Mouse (Mus musculus) limb, embryonic 11.5 days (tissue): ENCODE measurements at regions not wholly inside any gene's neighbourhood (a gene's known extent, or its start where the extent isn't known, plus 50 kb on each side); places are given as distances from the start of the nearest gene placed in this dataset.

Experiments used
- ATAC-seq: fragments of 200-750 bp; cut with Nextera tagmentation; 2 replicates; pipeline ENCODE4 v1.8.0; 2017; ENCODE audit warnings: low read depth; ENCODE audit not compliant: insufficient number of reproducible peaks, low FRiP score, low TSS enrichment
- DNase-seq: peaks from one replicate; pipeline ENCODE4 v3.0.0-alpha.2; 2015; ENCODE audit warnings: low spot score
- H3K27ac ChIP-seq: fragments of 300-500 bp; sonication (generic); replicated peaks from 2 replicates; pipeline ENCODE4 v1.5.1; 2014; ENCODE audit warnings: low read depth, mild to moderate bottlenecking, low read length
- H3K27me3 ChIP-seq: fragments of 300-500 bp; sonication (generic); 2 replicates; pipeline ENCODE4 v1.6.1; 2014; ENCODE audit warnings: mild to moderate bottlenecking, low read length, mixed read lengths; ENCODE audit not compliant: control insufficient read depth, insufficient read depth
- H3K36me3 ChIP-seq: fragments of 300-500 bp; sonication (generic); 2 replicates; pipeline ENCODE4 v1.6.1; 2014; ENCODE audit warnings: mild to moderate bottlenecking, low read length, moderate library complexity, mixed read lengths; ENCODE audit not compliant: control insufficient read depth, insufficient read depth
- H3K4me1 ChIP-seq: fragments of 300-500 bp; sonication (generic); 2 replicates; pipeline ENCODE4 v1.6.1; 2014; ENCODE audit warnings: low read length, mixed read lengths; ENCODE audit not compliant: control insufficient read depth, insufficient read depth
- H3K4me2 ChIP-seq: fragments of 300-500 bp; sonication (generic); 2 replicates; pipeline ENCODE4 v1.6.1; 2014; ENCODE audit warnings: low read depth, mild to moderate bottlenecking, moderate library complexity; ENCODE audit not compliant: severe bottlenecking
- H3K4me3 ChIP-seq: fragments of 300-500 bp; sonication (generic); 2 replicates; pipeline ENCODE4 v1.5.1; 2014; ENCODE audit warnings: low read depth, low read length
- H3K9ac ChIP-seq: fragments of 300-500 bp; sonication (generic); 2 replicates; pipeline ENCODE4 v1.6.1; 2014; ENCODE audit warnings: mild to moderate bottlenecking, low read length
- H3K9me3 ChIP-seq: fragments of 300-500 bp; sonication (generic); 2 replicates; pipeline ENCODE4 v1.6.1; 2016; ENCODE audit warnings: low read length; ENCODE audit not compliant: control insufficient read depth
- WGBS: fragments of 180-500 bp; shearing (Covaris S2); extraction: QIAGEN DNeasy Blood & Tissue Kit; methylation state at CpG from one replicate; pipeline ENCODE4 v1.1.7; 2014; 5-methylcytosine and 5-hydroxymethylcytosine counted together

- H3K9ac ChIP-seq: no peak overlapping the region
- H3K4me2 ChIP-seq: no peak overlapping the region
- 39% methylated on average over 3 of the region's 3 CpGs for WGBS
- DNase-seq (no peak), ATAC-seq (no peak)
- no peaks in the 10 kb centered on the region for H3K9me3 ChIP-seq
- no peak overlapping the region for H3K27ac ChIP-seq
- H3K36me3 ChIP-seq: no peaks in the 10 kb centered on the region
- no peak overlapping the region for H3K4me3 ChIP-seq
- H3K27me3 ChIP-seq: no peaks in the 10 kb centered on the region
- H3K4me1 ChIP-seq: peaks cover 7% of the 10 kb centered on the region; the same call in 1 of the 2 replicates
Observed at GRCm38 (mm10) chr7:70972023-70972400, 379.3 kb downstream of the Gm10295 start.

- Histone ChIP-seq H3K36me3 (no peaks in the 10 kb centered on the region), H3K9ac (no peak overlapping the region), H3K27me3 (no peaks in the 10 kb centered on the region), H3K4me2 (no peak overlapping the region), H3K27ac (no peak overlapping the region), H3K4me3 (no peak overlapping the region), H3K4me1 (peaks cover 7% of the 10 kb centered on the region; the same call in 1 of the 2 replicates), H3K9me3 (no peaks in the 10 kb centered on the region)
- DNase-seq (peak; percentile 33), ATAC-seq (no peak)
- WGBS: 22% methylated on average over 6 of the region's 6 CpGs
Observed at GRCm38 (mm10) chr7:70971323-70972022, 379.8 kb downstream of the Gm10295 start.

GRCm38 (mm10) chr7:70952318-70952959, 398.8 kb downstream of the Gm10295 start:
- Histone ChIP-seq H3K4me2 (no peak overlapping the region), H3K27ac (no peak overlapping the region), H3K27me3 (no peaks in the 10 kb centered on the region), H3K9ac (no peak overlapping the region), H3K9me3 (no peaks in the 10 kb centered on the region), H3K36me3 (no peaks in the 10 kb centered on the region), H3K4me1 (no peaks in the 10 kb centered on the region), H3K4me3 (no peak overlapping the region)
- ATAC-seq: no peak
- DNase-seq: no peak
- WGBS: 74% methylated on average over 4 of the region's 4 CpGs

GRCm38 (mm10) chr7:70948281-70948680, 403.0 kb downstream of the Gm10295 start:
- H3K27ac ChIP-seq: no peak overlapping the region
- ATAC-seq: no peak
- no peaks in the 10 kb centered on the region for H3K9me3 ChIP-seq
- no peak for DNase-seq
- H3K4me3 ChIP-seq: no peak overlapping the region
- no peak overlapping the region for H3K9ac ChIP-seq
- H3K4me1 ChIP-seq: no peaks in the 10 kb centered on the region
- 76% methylated on average over 5 of the region's 5 CpGs for WGBS
- H3K4me2 ChIP-seq: no peak overlapping the region
- H3K27me3 ChIP-seq: no peaks in the 10 kb centered on the region
- no peaks in the 10 kb centered on the region for H3K36me3 ChIP-seq

GRCm38 (mm10) chr7:70946260-70946659, 405.0 kb downstream of the Gm10295 start:
- no peak for DNase-seq
- no peak overlapping the region for H3K27ac ChIP-seq
- no peak for ATAC-seq
- no peaks in the 10 kb centered on the region for H3K4me1 ChIP-seq
- H3K4me3 ChIP-seq: no peak overlapping the region
- no peaks in the 10 kb centered on the region for H3K27me3 ChIP-seq
- WGBS: 82% methylated on average over 2 of the region's 2 CpGs
- no peaks in the 10 kb centered on the region for H3K36me3 ChIP-seq
- H3K4me2 ChIP-seq: no peak overlapping the region
- no peaks in the 10 kb centered on the region for H3K9me3 ChIP-seq
- H3K9ac ChIP-seq: no peak overlapping the region

- no peak for ATAC-seq
- Histone ChIP-seq H3K27me3 (0 out of 2 replicates have a peak, but pooled peaks cover 2% of the 10 kb centered on the region), H3K36me3 (no peaks in the 10 kb centered on the region), H3K9me3 (no peaks in the 10 kb centered on the region), H3K4me2 (no peak overlapping the region), H3K27ac (no peak overlapping the region), H3K4me1 (no peaks in the 10 kb centered on the region), H3K9ac (no peak overlapping the region), H3K4me3 (no peak overlapping the region)
- DNase-seq: no peak
- WGBS: 9% methylated on average over 6 of the region's 6 CpGs
Observed at GRCm38 (mm10) chr7:70930911-70931310, 420.4 kb downstream of the Gm10295 start.

- Histone ChIP-seq H3K36me3 (no peaks in the 10 kb centered on the region), H3K27ac (no peak overlapping the region), H3K9ac (no peak overlapping the region), H3K4me1 (no peaks in the 10 kb centered on the region), H3K27me3 (0 out of 2 replicates have a peak, but pooled peaks cover 2% of the 10 kb centered on the region), H3K4me2 (no peak overlapping the region), H3K9me3 (no peaks in the 10 kb centered on the region), H3K4me3 (no peak overlapping the region)
- ATAC-seq: no peak
- 56% methylated on average over 11 of the region's 11 CpGs for WGBS
- DNase-seq: no peak
Observed at GRCm38 (mm10) chr7:70929935-70930334, 421.4 kb downstream of the Gm10295 start.

- Histone ChIP-seq H3K4me3 (no peak overlapping the region), H3K36me3 (no peaks in the 10 kb centered on the region), H3K4me2 (no peak overlapping the region), H3K9me3 (no peaks in the 10 kb centered on the region), H3K27ac (no peak overlapping the region), H3K9ac (no peak overlapping the region), H3K27me3 (0 out of 2 replicates have a peak, but pooled peaks cover 2% of the 10 kb centered on the region), H3K4me1 (no peaks in the 10 kb centered on the region)
- DNase-seq (no peak), ATAC-seq (no peak)
- WGBS: 53% methylated on average over 3 of the region's 3 CpGs
Observed at GRCm38 (mm10) chr7:70928001-70928400, 423.3 kb downstream of the Gm10295 start.
